Mouse (Mus musculus): ENCODE results near the gene Cdip1.

GRCm38 (mm10) chr16:4782515-4782914 is 7.6 kb downstream of the Cdip1 start:
- TF ChIP-seq POLR2A (IDR thresholded peaks at IDR 0.05; ENCODE audit: insufficient read depth, low read depth, low read length) (no peak), CTCF (IDR thresholded peaks at IDR 0.05) (no peak), EP300 (IDR thresholded peaks at IDR 0.05; ENCODE audit: insufficient read depth, low read depth, low read length) (no peak)
